Mouse (Mus musculus): ENCODE measurements around the gene Ube2z.
A peak's percentile ranks its signal among the peaks of the same experiment; 100 is the strongest.
"Not testable (repeated sequence)": the region's sequence is repeated elsewhere in the genome, so short reads cannot be mapped to it uniquely, and the experiment has no call there.

Gene Ube2z

DNA sequence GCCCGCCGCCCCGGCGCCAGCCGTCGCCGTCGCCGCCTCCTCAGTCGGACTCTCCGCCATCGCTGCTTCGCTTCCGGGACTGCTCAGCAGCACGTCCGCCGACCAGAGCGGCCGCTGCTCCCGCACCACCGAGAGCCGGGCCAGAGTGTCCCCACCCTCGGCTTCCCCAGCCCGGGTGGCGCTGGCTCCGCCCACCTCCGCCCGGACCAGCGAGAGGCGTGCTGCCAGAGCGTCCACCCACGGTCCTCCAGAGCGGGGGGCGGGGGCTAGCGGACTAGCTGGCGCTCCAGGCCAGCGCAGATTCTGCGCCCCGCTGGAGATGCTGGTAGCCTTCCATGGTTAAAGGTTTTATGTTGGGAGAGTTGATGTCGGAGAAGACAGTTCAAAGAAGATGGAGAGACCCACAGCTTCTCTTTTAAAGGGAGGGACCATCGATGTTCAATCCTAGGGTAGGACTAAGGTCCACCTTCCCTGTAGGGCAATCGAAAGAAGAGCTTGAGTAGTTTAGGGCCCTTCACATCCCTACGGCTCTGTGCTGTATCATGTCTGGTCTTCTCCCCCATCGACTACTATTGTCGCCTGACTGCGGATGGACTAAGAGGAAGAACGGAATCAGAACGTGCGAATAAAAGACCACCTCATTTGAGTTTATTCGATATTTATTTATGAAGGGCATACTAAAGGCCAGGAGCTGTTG lies at the start of gene Ube2z:
Gene Ube2z, minus strand, starts transcription at position 174 of the 697 bp plus-strand sequence.
- peak; percentile 98 for DNase-seq

DNA sequence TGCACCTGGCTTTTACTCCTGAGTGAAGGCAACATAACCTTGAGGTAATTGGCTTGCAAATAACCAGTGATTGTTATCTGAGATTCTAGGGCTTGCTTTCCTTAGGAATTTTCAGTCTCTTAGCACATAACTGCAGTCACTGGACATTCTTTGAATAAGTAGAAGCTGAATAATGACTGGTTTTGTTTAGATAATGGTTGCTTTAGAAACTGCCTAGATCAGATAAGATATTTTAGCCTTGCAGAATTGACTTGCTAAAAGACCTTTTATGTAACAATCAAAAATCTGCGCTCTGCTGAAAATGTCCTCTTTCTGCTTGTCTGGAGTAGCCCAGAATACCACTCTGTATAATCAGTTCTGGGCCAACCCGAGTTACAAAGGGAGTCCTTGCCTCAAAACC lies 48.9 kb upstream of the Ube2z start:
- no peak for DNase-seq

DNA sequence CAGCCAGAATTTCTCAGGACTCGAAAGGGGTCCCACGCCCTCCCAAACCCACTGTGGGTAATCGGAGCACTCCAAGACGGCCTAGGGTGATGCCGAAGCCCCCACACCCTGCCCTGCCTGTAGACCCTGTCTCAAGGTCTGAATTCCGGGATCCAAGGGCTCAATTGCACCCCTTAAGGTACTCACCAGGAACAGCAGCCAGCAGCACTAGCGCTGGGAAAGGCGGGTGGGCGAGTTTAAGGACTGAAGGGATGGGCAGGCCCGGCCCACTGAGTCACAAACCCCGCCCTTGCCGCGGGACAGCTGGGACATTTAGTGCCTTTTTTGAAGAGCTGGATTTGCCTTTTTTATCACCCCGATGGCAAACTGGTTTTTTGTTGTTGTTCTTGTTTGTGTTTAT lies 46.6 kb upstream of the Ube2z start, which contains the start of gene Calcoco2:
Gene Calcoco2, minus strand, starts transcription at position 214 of the 400 bp plus-strand sequence.
- DNase-seq, result no peak

DNA sequence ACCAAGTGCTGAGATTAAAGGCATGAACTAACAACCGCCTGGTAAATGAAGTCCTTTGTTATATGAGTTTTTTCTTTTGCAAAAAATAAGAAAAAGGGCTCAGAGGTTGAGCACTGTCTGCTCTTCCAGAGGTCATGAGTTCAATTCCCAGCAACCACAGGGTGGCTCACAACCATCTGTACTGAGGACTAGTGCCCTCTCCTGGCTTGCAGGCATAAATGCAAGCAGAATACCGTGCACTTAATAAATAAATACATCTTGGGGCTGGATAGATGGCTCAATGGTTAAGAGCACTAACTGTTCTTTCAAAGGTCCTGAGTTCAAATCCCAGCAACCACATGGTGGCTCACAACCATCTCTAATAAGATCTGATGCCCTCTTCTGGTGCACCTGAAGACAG lies 45.8 kb upstream of the Ube2z start:
- DNase-seq, result not testable (repeated sequence)

DNA sequence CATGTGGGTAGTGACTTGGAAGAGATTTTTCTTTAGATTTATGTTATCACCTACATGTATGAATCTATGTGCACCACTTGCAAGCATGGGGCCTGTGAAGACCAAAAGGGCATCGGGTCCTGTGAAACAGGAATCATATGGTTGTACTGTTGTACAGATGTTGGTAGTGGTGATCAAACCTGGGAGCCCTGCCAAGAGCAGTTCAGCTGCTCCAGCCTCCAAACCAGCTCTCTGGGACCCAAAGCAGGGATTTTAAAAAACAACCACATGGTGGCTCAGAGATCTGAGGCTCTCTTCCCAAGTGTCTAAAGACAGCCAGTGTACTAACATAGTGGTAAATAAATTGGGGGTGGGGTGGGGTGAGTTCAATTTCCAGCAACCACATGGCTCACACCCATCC lies 43.2 kb upstream of the Ube2z start:
- DNase-seq, result no peak

DNA sequence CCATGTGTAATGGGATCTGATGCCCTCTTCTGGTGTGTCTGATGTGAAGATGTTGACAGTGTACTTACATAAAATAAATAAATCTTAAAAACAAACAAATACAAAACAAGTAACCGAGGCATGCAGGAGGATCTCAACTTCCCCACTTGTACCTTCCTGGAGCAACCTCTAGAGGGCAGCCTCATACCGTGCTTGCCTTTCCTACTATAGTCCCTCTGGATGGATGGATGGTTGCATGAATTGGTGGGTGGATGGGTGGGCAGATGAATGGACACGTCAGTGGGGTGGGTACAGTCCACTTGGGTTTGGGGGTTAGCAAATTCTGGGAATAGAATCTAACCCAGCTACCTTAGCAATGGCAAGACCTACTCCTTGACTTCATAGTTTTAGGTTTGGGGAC lies 28.2 kb upstream of the Ube2z start:
- DNase-seq, result peak; percentile 56 to 57

DNA sequence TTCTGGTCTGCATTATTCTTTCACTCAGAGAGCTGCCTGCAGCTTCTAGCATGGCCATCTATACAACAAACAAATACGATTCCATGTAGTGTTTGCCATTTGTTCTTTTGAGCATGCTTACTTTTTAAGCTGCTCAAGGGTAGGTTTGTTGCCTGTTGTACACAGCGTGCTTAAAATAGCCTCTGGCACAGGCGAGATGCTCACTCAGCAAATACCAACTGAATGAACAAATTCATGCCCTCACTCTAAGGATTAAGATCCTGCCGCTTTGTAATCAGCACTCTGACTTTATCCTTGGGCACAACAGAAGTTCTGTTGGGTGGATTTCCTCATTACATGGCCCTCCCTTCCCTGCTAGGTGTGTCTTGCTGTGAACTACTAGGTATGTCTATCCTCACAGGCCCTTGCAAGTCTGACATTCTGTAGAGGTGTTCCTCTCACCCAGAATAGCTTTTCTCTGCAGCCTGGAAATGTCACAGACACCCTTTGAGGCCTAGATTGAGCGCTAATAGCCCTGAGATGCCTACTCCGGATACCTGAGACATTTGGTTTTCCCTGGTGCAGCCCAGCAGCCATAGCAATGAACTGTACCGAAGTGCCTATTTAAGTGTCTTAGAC lies 27.6 kb upstream of the Ube2z start:
- no peak for DNase-seq

DNA sequence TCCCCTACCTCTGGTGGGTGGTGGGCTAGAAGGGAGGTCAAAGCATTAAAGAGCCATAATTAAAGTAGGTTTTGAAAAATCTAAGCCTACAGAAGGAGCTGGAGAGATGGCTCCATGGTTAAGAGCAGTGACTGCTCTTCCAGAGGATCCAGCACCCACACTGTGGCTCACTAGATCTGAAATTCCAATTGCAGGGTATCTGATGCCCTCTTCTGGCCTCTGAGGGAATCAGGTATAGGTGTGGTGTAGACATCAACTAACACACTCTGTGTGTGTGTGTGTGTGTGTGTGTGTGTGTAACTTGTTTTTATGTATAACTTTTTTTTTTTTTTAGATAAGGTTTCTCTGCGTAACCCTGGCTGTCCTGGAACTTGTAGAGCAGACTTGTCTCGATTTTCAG lies 25.9 kb upstream of the Ube2z start:
- DNase-seq, result peak; percentile 12 to 24

DNA sequence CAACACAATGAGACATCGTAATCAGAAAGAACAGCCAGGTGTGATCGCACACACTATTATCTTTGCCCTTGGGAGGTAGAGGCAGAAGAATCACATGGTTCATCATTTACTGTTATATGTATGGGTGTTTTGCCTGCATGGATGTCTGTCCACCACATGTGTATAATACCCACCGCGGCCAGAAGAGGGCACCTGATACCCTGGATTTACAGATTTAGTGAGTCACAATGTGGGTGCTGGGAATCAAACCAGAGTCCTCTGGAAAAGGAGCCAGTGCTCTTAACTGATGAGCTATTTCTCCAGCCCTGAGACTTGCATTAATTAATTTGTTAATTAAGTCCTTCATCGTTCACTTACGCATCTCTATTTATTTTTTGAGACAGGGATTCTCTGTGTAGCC lies 22.8 kb upstream of the Ube2z start:
- DNase-seq, result peak; percentile 8 to 13

DNA sequence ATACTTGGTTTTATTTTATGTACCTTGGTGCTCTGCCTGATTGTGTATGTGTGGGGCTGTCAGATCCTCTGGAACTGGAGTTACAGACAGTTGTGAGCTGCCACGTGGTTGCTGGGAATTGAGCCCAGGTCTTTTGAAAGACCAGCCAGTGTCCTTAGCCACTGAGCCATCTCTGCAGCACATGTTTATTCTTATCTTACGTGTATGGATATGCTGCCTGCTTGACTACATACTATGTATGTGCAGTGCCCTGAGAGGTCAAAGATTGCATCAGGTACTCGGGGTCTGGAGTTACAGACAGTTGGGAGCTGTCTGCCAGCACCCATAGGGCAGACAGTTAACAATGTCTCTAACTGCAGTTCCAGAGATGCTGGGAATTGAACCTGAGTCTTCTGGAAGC lies 17.5 kb upstream of the Ube2z start:
- DNase-seq, result no peak

DNA sequence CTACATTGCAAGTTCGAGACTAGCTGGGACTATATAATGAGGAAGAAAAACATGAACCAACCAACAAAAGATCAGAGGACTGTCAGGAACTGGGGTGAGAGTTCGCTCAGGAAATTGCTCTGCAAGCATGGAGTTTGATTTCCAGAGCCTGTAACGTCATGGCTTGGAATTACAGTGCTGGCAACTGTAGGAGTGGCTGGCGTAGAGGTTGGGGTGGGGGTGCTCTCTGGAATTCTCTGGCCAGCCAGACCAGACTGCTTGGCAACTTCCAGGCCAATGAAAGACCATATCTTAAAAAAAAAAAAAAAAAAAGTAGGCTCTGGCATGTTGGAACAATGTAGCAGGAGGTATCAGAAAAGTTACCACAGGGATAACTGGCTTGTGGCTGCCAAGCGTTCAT lies 15.5 kb upstream of the Ube2z start:
- DNase-seq, result no peak

DNA sequence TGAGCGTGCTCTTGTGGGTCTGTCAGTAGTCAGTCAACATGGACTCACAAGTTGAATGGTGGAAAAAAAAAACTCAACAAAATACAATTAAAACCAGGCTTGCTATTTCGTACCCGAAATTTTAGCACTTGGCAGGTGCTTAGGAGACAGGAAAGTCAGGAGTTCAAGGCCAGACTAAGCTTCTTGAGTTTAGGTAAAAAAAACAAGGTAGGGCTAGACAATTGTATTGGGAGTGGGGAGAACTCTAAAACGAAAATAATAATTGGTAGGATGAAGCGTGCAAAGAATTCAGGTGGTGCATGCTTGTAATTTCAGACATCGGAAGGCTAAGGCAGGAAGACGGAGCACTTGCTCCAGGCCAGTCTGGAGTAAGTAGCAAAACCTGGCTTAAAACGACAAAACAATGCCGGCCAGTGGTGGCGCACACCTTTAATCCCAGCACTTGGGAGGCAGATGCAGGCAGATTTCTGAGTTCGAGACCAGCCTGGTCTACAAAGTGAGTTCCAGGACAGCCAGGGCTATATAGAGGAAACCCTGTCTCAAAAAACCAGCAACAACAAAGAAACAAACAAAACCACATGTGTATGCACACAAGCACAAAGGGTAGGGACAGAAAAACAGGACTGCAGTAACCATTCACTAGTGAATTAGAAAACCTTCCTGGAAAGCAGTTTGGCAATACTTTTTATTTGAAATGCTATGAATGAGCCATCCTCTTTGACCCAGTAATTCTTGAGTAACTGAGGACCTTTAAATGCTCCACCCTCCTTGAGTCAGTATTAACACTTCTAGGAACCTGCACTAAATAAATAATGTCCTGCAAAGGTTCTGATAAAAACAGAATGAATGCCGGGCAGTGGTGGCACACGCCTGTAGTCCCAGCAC lies 11.3 kb upstream of the Ube2z start:
- DNase-seq, result no peak

DNA sequence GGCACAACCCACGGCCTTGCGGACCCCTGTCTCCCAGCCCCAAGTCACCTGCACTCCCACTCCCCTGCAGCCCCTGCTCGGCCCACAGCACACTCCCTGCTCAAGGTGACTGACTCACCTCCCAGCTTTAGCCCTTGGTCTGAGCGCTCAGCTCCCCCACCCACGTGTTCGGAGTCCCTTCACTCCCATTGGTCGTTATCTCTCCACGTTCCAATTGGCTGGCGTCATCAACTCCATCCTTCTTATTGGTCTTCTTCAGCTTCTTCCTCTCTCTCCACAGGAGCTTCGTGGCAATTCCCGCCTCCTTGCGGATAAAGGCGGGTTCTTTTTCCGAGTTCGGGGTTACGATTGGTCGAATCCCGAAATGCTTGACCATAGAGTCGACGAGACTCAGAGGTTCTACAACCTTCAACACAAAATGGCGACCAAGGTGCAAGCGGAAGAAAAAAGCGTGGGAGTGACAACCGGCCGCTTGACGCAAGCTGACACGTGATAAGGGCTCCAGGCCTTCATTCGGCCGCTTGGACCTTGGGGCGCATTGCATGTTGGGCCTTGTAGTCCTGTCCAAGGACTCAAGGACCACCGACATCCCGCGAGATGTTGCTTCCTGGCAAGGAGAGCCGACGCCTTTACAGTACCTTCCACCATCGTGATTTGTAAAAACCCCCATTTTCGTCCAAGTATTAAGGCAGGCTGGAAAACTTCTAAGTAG lies 10.5 kb upstream of the Ube2z start, which contains the start of gene Atp5g1:
Gene Atp5g1, minus strand, starts transcription at position 162 of the 712 bp plus-strand sequence.
- peak; percentile 93 to 96 for DNase-seq

DNA sequence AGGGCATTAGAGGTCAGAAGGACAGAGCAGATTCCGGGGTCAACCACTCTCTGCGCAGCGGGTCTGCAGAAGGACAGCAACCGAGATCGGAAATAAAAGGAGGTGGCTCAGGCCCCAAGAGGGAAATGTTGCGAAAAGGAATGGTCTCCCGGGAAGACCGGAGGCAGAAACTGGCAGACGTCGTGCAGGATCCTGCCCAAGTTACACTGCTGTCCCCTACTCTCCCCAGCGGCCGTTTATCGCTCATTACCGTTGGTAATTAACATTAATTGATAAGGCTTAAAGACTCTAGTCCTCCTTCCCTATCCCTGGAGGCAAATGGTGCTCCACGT lies 10.0 kb upstream of the Ube2z start:
- no peak for DNase-seq

DNA sequence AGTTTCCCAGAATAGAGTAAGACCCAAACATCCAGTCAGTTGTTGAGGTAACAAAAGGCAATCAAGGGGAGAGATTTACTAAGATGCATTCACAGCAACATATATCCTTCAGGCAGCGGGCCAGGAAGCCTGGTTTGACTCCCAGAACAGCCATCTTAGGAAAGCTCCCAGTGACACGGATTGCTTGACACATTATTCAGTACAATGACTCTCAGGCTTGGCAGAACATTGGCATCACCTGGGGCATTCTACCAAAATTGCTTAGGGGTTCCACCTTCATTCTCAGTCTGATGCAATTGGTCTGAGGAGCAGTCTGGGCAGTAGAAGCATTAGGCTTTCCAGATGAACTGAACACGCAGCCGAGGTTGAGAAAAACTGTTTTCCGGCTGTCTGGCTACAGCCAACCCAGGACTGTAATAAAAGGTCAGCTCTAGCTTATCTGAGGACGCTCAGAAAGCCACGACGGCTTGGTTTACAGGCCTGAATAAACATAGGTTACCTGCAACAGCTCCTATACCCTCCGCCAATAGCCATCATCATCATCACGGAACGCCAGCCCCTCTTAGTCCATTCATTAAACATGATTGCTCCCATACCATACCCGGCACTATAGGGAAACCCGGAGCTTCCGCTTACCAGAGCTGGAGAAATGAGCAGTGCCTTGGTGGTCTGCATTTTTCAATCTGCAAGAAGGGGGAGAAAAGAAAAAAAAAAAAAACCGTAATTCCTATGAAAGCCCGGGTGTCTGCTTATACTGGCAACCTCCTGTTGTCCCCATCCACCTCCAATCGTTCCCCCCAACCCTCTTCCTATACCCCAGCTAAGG lies 9.4 kb upstream of the Ube2z start:
- DNase-seq, result no peak

DNA sequence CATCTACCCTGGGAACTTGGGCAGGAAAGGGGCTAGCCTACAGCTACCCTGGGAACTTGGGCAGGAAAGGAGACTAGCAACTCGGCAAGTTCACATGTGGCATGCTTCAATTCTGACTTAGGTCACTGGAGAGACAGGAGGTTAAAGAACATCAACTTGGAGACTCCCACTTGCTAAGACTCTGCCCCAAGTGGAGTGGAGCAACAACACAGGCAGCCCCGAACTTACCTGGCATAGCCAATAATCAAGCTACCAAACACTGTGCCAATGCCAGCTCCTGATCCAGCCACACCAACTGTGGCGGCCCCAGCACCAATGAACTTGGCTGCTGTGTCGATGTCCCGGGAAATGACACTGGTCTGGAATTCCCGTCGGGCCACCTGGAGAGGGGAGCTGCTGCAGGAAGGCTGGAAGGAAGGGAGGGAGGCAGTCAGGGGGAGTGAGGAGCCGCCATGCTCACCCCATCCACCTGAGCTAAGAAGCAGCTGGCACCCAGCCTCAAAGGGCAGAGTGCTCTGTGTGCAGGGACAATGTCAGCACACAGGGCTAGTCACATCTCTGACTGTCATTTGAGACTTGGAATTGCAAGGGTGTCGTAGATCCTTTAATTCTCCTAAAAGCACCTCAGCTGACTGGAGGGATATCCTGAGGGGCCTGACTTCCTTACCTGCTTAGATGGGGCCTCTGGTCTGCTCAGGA lies 8.3 kb upstream of the Ube2z start:
- no peak for DNase-seq

DNA sequence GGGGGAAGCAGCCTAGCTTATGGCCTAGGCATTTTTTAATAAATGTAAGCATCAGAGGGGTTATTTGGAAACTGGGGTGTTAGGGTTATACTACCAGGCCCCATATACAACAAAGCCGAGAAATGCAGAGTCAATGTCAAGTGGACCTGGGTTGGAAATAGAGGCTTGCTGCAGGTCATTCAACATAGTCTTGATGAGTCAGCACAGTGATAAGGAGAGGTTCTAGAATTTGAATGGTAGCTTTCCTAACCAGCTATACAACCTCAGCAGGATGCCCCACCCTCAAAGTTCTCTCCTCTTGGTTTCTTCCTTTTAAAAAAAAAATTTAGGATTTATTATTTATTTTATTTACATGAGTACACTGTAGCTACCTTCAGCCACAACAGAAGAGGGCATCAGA lies 5.8 kb upstream of the Ube2z start:
- DNase-seq, result no peak

DNA sequence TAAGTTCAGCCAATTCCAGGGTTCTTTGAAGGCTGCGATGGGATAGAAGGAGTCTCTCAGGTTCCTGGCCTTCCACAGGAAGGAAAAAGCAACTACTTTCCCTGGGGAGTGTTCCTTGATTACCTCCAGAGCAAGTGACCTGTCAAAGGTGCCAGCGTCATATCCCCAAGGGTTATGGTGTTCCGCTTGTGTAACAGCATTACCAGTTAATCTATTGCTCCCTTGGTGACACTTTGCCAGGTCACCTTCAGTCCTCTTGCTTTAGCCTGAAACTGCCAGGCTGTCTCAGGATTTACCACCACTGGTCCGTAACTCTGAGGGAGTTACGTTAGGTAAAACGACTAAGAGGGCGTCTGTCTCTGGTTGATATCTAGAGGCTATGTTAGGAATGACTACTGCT lies 5.2 kb upstream of the Ube2z start:
- no peak for DNase-seq

DNA sequence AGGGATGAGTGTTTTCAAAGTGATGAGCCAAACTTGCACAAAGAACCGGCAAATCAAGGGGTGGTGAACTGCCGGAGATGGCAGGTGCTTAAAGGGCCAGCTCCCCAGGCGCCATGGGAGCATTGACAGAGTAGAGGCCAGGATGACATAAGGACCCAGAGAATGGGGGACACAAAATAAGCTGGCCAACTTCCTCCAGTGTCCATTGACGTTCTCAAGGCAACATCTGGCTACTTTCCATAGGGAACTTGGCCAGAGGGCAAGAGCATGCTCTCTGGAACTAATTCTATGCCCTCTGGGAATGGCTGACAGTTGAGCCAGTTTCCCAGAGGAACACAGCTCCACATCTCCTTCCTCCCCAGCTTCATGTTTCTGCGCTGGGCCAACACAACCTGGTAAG lies 3.0 kb upstream of the Ube2z start:
- no peak for DNase-seq

DNA sequence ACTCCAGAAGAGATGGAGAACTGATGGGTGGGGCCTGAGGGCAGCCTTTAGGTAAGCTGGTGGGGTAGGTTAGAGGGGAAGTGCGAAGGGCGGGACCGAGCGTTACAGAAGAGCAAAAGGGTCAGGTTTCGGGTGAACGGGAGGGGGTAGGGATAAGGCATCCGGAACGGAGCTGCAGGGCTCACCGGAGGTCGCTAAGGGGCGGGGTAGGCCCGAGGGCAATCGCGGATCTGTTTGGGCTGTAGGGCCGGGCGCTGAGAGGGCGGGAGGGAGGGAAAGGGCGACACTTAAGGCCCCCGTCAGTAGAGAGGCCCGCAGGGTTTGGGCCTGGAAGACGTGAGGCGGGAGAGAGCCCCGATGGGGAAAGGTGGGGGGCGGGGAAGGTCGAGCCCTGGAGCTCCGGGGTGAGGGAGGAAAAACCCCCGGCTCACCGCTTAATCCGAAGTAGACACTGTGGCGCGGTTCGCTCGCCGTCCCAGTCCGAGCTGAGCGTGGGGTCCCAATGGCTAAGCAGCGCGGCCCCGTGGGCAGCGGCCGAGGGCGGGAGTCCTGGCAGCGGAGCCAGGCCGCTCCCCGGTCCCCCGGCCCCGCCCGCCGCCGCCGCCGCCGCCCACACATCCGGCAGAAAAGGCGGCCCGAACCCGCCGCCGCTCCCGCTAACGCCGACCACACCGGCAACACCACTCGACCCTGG lies 520 bp downstream of the Ube2z start:
- DNase-seq, result peak; percentile 53 to 55

DNA sequence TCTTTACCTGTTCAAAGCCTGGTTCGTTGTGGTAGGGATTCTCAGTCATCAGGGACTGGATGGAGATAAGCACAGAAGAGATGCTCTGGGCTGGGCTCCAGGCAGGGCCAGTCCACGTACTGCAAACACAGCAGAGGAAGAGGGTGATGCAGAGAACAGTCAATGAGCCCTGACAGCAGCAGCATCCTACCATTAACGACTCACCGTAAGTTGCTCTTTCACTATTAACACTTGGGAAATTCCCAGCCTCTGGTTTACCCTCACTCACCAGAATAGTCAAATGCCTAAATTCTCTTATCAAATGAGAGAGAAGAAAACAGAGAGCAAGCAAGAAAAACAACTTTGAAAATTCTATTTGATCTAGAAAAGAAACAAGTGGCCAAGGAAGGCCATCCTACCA lies 6.9 kb downstream of the Ube2z start:
- no peak for DNase-seq
